Comparison of ENCODE assay signal across 22 mouse cellular contexts in genomic region chr9:115661834-115662425, GRCm38 (mm10).
DNase-seq lines count a peak whose midpoint lies in the region; ATAC-seq and TF ChIP-seq lines count a peak whose summit lies in the region.
"Had no signal": no experiment of that assay in that cellular context is flagged by ENCODE, and none has a peak within 500 bp of the region (broad histone marks: within the 10 kb centered on the region; RNA-seq: fewer than 3 reads in every experiment).

No protein-coding gene starts in this region.

- TF ChIP-seq CTCF in thymus, adult 2 months (IDR thresholded peaks at IDR 0.05; ENCODE audit: borderline replicate concordance, control insufficient read depth, extremely low read depth, insufficient read depth, low read length, poor library complexity) = no peak

- H3K9ac ChIP-seq in forebrain, embryonic 11.5 days (ENCODE audit: low read length) = no peak overlapping the region
- no peak overlapping the region for H3K9ac ChIP-seq in forebrain, embryonic 13.5 days
- H3K9ac ChIP-seq in kidney, embryonic 14.5 days (ENCODE audit: low read depth, low read length) = no peak overlapping the region
- H3K9ac ChIP-seq: embryonic facial prominence, embryonic 15.5 days; hindbrain, embryonic 13.5 days; neural tube, embryonic 15.5 days had no signal

- H3K27ac ChIP-seq in forebrain, embryonic 11.5 days (ENCODE audit: low read depth, low read length) = no peak overlapping the region
- no peak overlapping the region for H3K27ac ChIP-seq in forebrain, embryonic 13.5 days
- H3K27ac ChIP-seq in kidney, embryonic 14.5 days (ENCODE audit: low read depth, low read length) = no peak overlapping the region
- no peak overlapping the region for H3K27ac ChIP-seq in thymus, adult 2 months (ENCODE audit: control insufficient read depth, insufficient read depth, low read length)
- H3K27ac ChIP-seq: embryonic facial prominence, embryonic 15.5 days; hindbrain, embryonic 13.5 days; limb, embryonic 10.5 days; macrophage; neural tube, embryonic 15.5 days had no signal

- no peak for TF ChIP-seq POLR2A in thymus, adult 2 months (IDR thresholded peaks at IDR 0.05; ENCODE audit: control insufficient read depth, extremely low read depth, insufficient read depth, low read length, poor library complexity)

- H3K4me2 ChIP-seq in forebrain, embryonic 11.5 days (ENCODE audit: low read depth, low read length, severe bottlenecking) = no peak overlapping the region
- no peak overlapping the region for H3K4me2 ChIP-seq in forebrain, embryonic 13.5 days
- no peak overlapping the region for H3K4me2 ChIP-seq in kidney, embryonic 14.5 days (replicated peaks; ENCODE audit: low read depth, low read length)
- H3K4me2 ChIP-seq: embryonic facial prominence, embryonic 15.5 days; hindbrain, embryonic 13.5 days; neural tube, embryonic 15.5 days had no signal

- H3K4me1 ChIP-seq in forebrain, embryonic 11.5 days (replicated peaks; ENCODE audit: control insufficient read depth, insufficient read depth, low read length) = no peaks in the 10 kb centered on the region
- no peaks in the 10 kb centered on the region for H3K4me1 ChIP-seq in forebrain, embryonic 13.5 days
- H3K4me1 ChIP-seq in kidney, embryonic 14.5 days (ENCODE audit: control insufficient read depth, insufficient read depth, low read length) = peaks cover 10% of the 10 kb centered on the region
- no peaks in the 10 kb centered on the region for H3K4me1 ChIP-seq in thymus, adult 2 months (replicated peaks; ENCODE audit: control insufficient read depth, insufficient read depth, low read length)
- H3K4me1 ChIP-seq: embryonic facial prominence, embryonic 15.5 days; neural tube, embryonic 15.5 days had no signal

- DNase-seq in forebrain, embryonic 11.5 days (ENCODE audit: low spot score) = peak; percentile 54
- DNase-seq in ZHBTc4 (ENCODE audit: low read depth, low spot score) = peak; percentile 15
- DNase-seq in kidney, postnatal 25 days = peak; percentile 27 to 49
- no peak for DNase-seq in thymus, adult 2 months
- no peak for DNase-seq in heart, postnatal 14 days
- DNase-seq in lung, postnatal 4 days = no peak
- DNase-seq: adrenal gland, postnatal 36 days; cerebellum, adult 11-12 months; cerebellum, postnatal 36 days; gastrocnemius, postnatal 25 days; heart, adult 18-20 months; heart, postnatal 36 days; liver; thymus, postnatal 25 days had no signal

- no peak for ATAC-seq in forebrain, embryonic 11.5 days (replicated peaks; ENCODE audit: low FRiP score)
- no peak for ATAC-seq in forebrain, embryonic 13.5 days
- ATAC-seq in kidney, embryonic 14.5 days (ENCODE audit: low FRiP score, low TSS enrichment) = peak; percentile 61; the same call in 1 of the 2 replicates
- ATAC-seq: forebrain, embryonic 16.5 days had no signal

- H3K27me3 ChIP-seq in forebrain, embryonic 11.5 days (ENCODE audit: control insufficient read depth, insufficient read depth, low read length) = peaks cover 3% of the 10 kb centered on the region; the same call in 1 of the 2 replicates
- H3K27me3 ChIP-seq in forebrain, embryonic 13.5 days = 0 out of 2 replicates have a peak, but pooled peaks cover 5% of the 10 kb centered on the region
- H3K27me3 ChIP-seq in kidney, embryonic 14.5 days (ENCODE audit: control insufficient read depth, insufficient read depth, low read length) = no peaks in the 10 kb centered on the region
- no peaks in the 10 kb centered on the region for H3K27me3 ChIP-seq in thymus, adult 2 months (ENCODE audit: control insufficient read depth, insufficient read depth, low read length)
- H3K27me3 ChIP-seq: embryonic facial prominence, embryonic 15.5 days; hindbrain, embryonic 13.5 days; neural tube, embryonic 15.5 days had no signal

- WGBS in forebrain, embryonic 11.5 days = 23% methylated on average over 5 of the region's 5 CpGs
- 16% methylated on average over 5 of the region's 5 CpGs for WGBS in forebrain, embryonic 13.5 days
- WGBS in kidney, embryonic 14.5 days = 77% methylated on average over 5 of the region's 5 CpGs
- 93% methylated on average over 5 of the region's 5 CpGs for WGBS in thymus, adult 2 months

- H3K36me3 ChIP-seq in forebrain, embryonic 11.5 days (ENCODE audit: control insufficient read depth, insufficient read depth, low read length) = no peaks in the 10 kb centered on the region
- no peaks in the 10 kb centered on the region for H3K36me3 ChIP-seq in forebrain, embryonic 13.5 days (ENCODE audit: poor library complexity, severe bottlenecking)
- no peaks in the 10 kb centered on the region for H3K36me3 ChIP-seq in kidney, embryonic 14.5 days (ENCODE audit: control insufficient read depth, insufficient read depth, low read length)
- H3K36me3 ChIP-seq in thymus, adult 2 months (ENCODE audit: control insufficient read depth, insufficient read depth, low read length) = no peaks in the 10 kb centered on the region
- H3K36me3 ChIP-seq: embryonic facial prominence, embryonic 15.5 days; hindbrain, embryonic 13.5 days; limb, embryonic 10.5 days; neural tube, embryonic 15.5 days had no signal

- no peaks in the 10 kb centered on the region; the same call in 1 of the 2 replicates for H3K9me3 ChIP-seq in forebrain, embryonic 11.5 days (ENCODE audit: control insufficient read depth, low read length)
- no peaks in the 10 kb centered on the region for H3K9me3 ChIP-seq in forebrain, embryonic 13.5 days (replicated peaks)
- no peaks in the 10 kb centered on the region; the same call in 1 of the 2 replicates for H3K9me3 ChIP-seq in kidney, embryonic 14.5 days (ENCODE audit: control insufficient read depth, low read length)
- H3K9me3 ChIP-seq: embryonic facial prominence, embryonic 15.5 days; limb, embryonic 10.5 days; neural tube, embryonic 15.5 days had no signal

- intact Hi-C loops in heart, postnatal 14 days (cut with DNase I) = no loop called here

- H3K4me3 ChIP-seq in forebrain, embryonic 11.5 days (ENCODE audit: low read depth, low read length) = no peak overlapping the region
- no peak overlapping the region for H3K4me3 ChIP-seq in forebrain, embryonic 13.5 days
- H3K4me3 ChIP-seq in kidney, embryonic 14.5 days (ENCODE audit: low read length) = no peak overlapping the region
- no peak overlapping the region for H3K4me3 ChIP-seq in thymus, adult 2 months (ENCODE audit: control insufficient read depth, insufficient read depth, low read length)
- H3K4me3 ChIP-seq: embryonic facial prominence, embryonic 15.5 days; hindbrain, embryonic 13.5 days; limb, embryonic 10.5 days; neural tube, embryonic 15.5 days had no signal

Comparison
In these comparisons a context has a peak if more than half of its experiments do, and no peak if none do; other contexts are left out.
1. DNase-seq: peak in forebrain, embryonic 11.5 days (single experiment), ZHBTc4 (single experiment) and kidney, postnatal 25 days (2 of 2); none in thymus, adult 2 months (single experiment), heart, postnatal 14 days (0 of 2) and lung, postnatal 4 days (0 of 2).